Mouse (Mus musculus) activated CD4-positive, CD25-positive, alpha-beta regulatory T cell, adult 4 months (primary cell): Measurements from ENCODE around the gene Tpst2. TPM values are rescaled to one million over a fixed set of nuclear protein-coding genes. Genes with fewer than 3 reads are reported as not detected.

ENCODE experiments used
- ATAC-seq: one replicate; pipeline ENCODE4 v1.8.0; 2017
- polyA plus RNA-seq, 2 experiments: library from polyadenylated mRNA; unstranded; fragments of 100-300 nt; shearing (Covaris generic); gene quantifications; one replicate each; pipeline ENCODE4 v1.2.1; 2017

Gene Tpst2
- polyA plus RNA-seq, 2 experiments from 2014 or later = 75.0 to 86.1 TPM

- ATAC-seq = no peak
Measured at GRCm38 (mm10) chr5:112282780-112283482, 6.4 kb downstream of the Tpst2 start.

GRCm38 (mm10) chr5:112283543-112284202 is 7.2 kb downstream of the Tpst2 start:
- no peak for ATAC-seq

GRCm38 (mm10) chr5:112284203-112284582 is 7.7 kb downstream of the Tpst2 start:
- no peak for ATAC-seq

- no peak for ATAC-seq
Measured at GRCm38 (mm10) chr5:112285548-112286085, 9.1 kb downstream of the Tpst2 start.

GRCm38 (mm10) chr5:112286608-112286983 is 10.1 kb downstream of the Tpst2 start:
- peak; percentile 52 for ATAC-seq

- ATAC-seq = peak; percentile 74
Measured at GRCm38 (mm10) chr5:112286984-112287641, 10.6 kb downstream of the Tpst2 start.

- ATAC-seq = no peak
Measured at GRCm38 (mm10) chr5:112287652-112288051, 11.2 kb downstream of the Tpst2 start.

- ATAC-seq = no peak
Measured at GRCm38 (mm10) chr5:112288193-112289141, 12.0 kb downstream of the Tpst2 start.

GRCm38 (mm10) chr5:112289236-112289635 is 12.7 kb downstream of the Tpst2 start:
- ATAC-seq = no peak

- no peak for ATAC-seq
Measured at GRCm38 (mm10) chr5:112289819-112290535, 13.5 kb downstream of the Tpst2 start.

GRCm38 (mm10) chr5:112290536-112290880 is 14.0 kb downstream of the Tpst2 start:
- ATAC-seq = no peak

- ATAC-seq = no peak
Measured at GRCm38 (mm10) chr5:112291866-112292265, 15.4 kb downstream of the Tpst2 start.

GRCm38 (mm10) chr5:112292343-112292980 is 16.0 kb downstream of the Tpst2 start:
- no peak for ATAC-seq

- ATAC-seq = no peak
Measured at GRCm38 (mm10) chr5:112293800-112294199, 17.3 kb downstream of the Tpst2 start.

- no peak for ATAC-seq
Measured at GRCm38 (mm10) chr5:112294696-112295095, 18.2 kb downstream of the Tpst2 start.

GRCm38 (mm10) chr5:112295162-112295561 is 18.7 kb downstream of the Tpst2 start:
- no peak for ATAC-seq

GRCm38 (mm10) chr5:112295564-112295963 is 19.1 kb downstream of the Tpst2 start:
- no peak for ATAC-seq

- ATAC-seq = no peak
Measured at GRCm38 (mm10) chr5:112296404-112297181, 20.1 kb downstream of the Tpst2 start.

GRCm38 (mm10) chr5:112297257-112297656 is 20.8 kb downstream of the Tpst2 start:
- ATAC-seq = peak; percentile 75

- ATAC-seq = peak; percentile 51
Measured at GRCm38 (mm10) chr5:112298226-112298988, 21.9 kb downstream of the Tpst2 start.
